Mouse (Mus musculus) right cerebral cortex, postnatal 14 days (tissue): Measurements from ENCODE around the gene Zkscan1.
"Not testable (repeated sequence)": the region's sequence is repeated elsewhere in the genome, so short reads cannot be mapped to it uniquely, and the experiment has no call there.

Source experiments
- DNase-seq: peaks from one replicate; pipeline ENCODE4 v3.0.0; 2022

Gene Zkscan1

GRCm38 (mm10) chr5:138084996-138085395 lies at the start of gene Zkscan1:
TSS of gene Zkscan1 (plus strand) at chr5:138085084.
- peak; percentile 68 for DNase-seq

GRCm38 (mm10) chr5:138052894-138053293 lies 32.0 kb upstream of the Zkscan1 start, which contains the start of gene Smok3c:
TSS of gene Smok3c (plus strand) at chr5:138053194.
- not testable (repeated sequence) for DNase-seq

GRCm38 (mm10) chr5:138073803-138074202 lies 11.1 kb upstream of the Zkscan1 start:
- no peak for DNase-seq

GRCm38 (mm10) chr5:138075684-138076083 lies 9.2 kb upstream of the Zkscan1 start:
- no peak for DNase-seq

- no peak for DNase-seq
Measured at GRCm38 (mm10) chr5:138076148-138076547, 8.7 kb upstream of the Zkscan1 start.

GRCm38 (mm10) chr5:138080456-138080855 lies 4.4 kb upstream of the Zkscan1 start:
- DNase-seq = no peak

GRCm38 (mm10) chr5:138081446-138081845 lies 3.4 kb upstream of the Zkscan1 start:
- DNase-seq = no peak

GRCm38 (mm10) chr5:138083318-138083900 lies 1.5 kb upstream of the Zkscan1 start:
- no peak for DNase-seq

GRCm38 (mm10) chr5:138083936-138084335 lies 948 bp upstream of the Zkscan1 start:
- no peak for DNase-seq

GRCm38 (mm10) chr5:138084507-138084906 lies 377 bp upstream of the Zkscan1 start:
- no peak for DNase-seq

GRCm38 (mm10) chr5:138085421-138085911 lies 582 bp downstream of the Zkscan1 start:
- no peak for DNase-seq

- no peak for DNase-seq
Measured at GRCm38 (mm10) chr5:138086842-138087241, 2.0 kb downstream of the Zkscan1 start.

GRCm38 (mm10) chr5:138088366-138088765 lies 3.5 kb downstream of the Zkscan1 start:
- no peak for DNase-seq

GRCm38 (mm10) chr5:138089108-138089551 lies 4.2 kb downstream of the Zkscan1 start:
- DNase-seq = no peak

- DNase-seq = no peak
Measured at GRCm38 (mm10) chr5:138090271-138090670, 5.4 kb downstream of the Zkscan1 start.

GRCm38 (mm10) chr5:138090737-138091136 lies 5.9 kb downstream of the Zkscan1 start:
- no peak for DNase-seq

GRCm38 (mm10) chr5:138092771-138093170 lies 7.9 kb downstream of the Zkscan1 start:
- DNase-seq = no peak

GRCm38 (mm10) chr5:138094474-138094873 lies 9.6 kb downstream of the Zkscan1 start:
- no peak for DNase-seq

- no peak for DNase-seq
Measured at GRCm38 (mm10) chr5:138104976-138105375, 20.1 kb downstream of the Zkscan1 start.

GRCm38 (mm10) chr5:138107130-138107529 lies 22.2 kb downstream of the Zkscan1 start:
- no peak for DNase-seq

GRCm38 (mm10) chr5:138109847-138110396 lies 25.0 kb downstream of the Zkscan1 start:
- DNase-seq = not testable (repeated sequence)

GRCm38 (mm10) chr5:138116255-138117198 lies 31.6 kb downstream of the Zkscan1 start, which contains the start of gene Zscan21:
TSS of gene Zscan21 (plus strand) at chr5:138116903.
- peak; percentile 84 for DNase-seq
